Mouse (Mus musculus): ENCODE data around the gene Gm20835.
"Not testable (repeated sequence)": the region's sequence is repeated elsewhere in the genome, so short reads cannot be mapped to it uniquely, and the experiment has no call there.

The Gm20835 gene

GRCm38 (mm10) chrY:36735190-36735589 is at the start of gene Gm20835:
Gene Gm20835 (minus strand): TSS chrY:36735290.
- DNase-seq (ENCODE audit: low read depth, low spot score), result not testable (repeated sequence)

All from retina, postnatal 7 days (tissue).